Mouse (Mus musculus) 416B (cell line): ENCODE measurements around the gene Htt.

ENCODE experiments used
- DNase-seq: peaks from one replicate; pipeline ENCODE4 v3.0.0; 2011; ENCODE audit warnings: low read depth

Htt gene

DNA sequence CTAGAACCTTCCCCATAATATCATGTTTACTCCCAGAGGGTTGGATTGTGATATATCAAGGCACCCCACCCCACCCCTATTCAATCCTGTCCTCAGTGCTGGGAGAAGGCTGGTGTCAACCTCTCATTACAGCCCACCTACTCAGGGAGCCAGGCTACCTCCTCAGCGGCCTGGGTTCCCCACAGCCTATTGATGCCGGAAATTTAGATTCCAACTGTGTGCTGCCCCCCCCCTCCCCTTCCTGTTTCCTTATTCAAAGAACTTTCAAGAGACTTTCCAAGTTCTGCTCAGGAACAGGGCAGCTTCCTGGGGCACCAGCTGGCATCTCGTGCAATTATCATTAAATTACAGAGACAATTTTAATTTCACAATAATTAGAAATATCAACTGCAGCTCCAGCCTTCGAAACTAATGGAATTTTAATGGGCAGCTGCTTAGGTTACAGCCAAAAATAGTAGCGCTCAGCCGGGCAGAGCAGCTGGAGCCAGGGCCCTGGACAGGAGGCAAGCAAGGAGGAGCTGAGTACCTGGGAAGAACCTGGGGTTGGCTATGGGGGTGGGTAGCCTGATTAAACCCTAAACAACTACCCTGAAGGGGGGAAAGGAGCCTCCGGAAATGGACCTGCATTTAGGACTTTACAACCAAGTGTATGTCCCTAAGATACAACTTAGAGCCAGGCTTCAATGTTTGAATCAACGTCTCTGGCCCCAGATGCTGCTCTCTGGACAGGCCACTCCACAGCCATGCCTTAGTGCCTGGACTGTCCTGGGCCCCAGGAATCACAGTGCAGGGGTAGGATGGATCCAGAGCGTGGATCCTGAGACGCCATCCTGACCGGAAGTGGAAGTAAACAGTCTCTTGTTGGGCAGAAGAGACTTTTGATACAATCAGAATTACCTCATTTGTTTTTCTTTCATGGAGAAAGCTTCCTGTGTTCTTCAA is 170.2 kb downstream of the Htt start:
- DNase-seq: no peak

DNA sequence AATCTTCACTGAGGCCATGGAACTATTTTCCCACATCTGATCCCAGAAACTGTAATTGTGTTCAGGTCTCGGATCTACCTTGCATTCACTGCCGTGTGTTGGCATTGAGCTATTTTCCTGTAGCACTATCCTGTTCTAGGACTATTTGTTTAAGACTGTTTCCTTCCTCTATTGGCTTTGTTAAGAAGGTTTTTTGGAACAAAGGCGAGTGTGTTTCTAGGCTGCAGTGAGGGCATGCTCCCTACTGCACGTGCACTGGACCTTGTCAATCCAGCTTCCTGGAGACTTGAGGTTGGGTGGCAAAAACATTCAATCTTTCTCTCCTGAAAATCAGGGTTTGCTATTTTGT is 170.9 kb downstream of the Htt start:
- DNase-seq: no peak

DNA sequence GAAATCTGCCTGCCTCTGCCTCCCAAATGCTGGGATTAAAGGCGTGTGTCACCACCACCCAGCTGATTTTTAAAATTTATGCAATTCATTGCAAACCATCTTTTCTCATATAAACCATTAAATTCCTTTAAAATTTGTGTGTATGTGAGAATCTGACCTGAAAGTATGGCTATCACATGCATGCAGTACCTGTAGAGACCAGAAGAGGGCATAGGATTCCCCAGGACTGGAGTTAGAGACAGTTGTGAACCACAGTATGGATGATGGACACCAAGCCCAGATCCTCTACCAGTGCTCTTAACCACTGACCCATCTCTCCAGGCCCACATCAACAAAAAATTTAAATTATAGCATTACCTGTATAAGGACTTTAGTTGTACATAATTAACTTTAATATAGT is 171.9 kb downstream of the Htt start:
- DNase-seq: peak; percentile 42

DNA sequence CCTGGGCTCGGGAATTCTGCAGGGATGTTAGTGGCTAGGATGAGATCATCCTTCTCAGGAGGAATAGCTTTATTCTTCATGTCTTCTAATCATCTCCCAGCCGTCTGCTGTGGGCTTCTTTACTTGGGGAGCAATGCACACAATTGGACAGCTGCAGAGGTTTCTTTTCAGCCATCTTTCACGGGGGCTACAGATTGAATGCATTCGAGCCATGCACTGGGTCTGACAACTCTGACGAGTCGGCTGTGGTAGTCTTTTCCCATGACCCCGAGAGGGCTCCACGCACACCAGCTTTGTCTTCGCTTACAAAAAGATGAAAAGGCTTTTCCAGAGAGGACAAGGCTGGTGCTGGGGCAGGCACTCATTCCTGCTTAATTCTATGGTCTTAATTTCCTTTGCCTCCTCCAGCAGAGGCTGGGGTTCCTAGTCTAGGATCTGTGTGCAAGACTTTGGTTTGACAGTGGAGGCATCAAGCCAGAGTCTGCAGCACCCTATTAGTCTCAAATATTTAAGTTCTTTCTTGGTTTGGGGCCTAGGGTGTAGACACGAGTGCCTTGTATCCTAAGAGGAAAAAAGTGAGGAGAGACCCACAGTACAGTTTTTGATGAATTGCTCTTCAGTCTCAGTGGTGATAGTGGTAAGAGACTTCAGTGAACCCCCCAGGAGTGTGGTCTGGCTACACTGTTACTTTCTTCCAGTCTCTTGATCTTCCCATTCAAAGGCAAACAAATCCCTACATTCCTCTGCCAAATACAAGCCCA is 180.3 kb downstream of the Htt start:
- no peak for DNase-seq

DNA sequence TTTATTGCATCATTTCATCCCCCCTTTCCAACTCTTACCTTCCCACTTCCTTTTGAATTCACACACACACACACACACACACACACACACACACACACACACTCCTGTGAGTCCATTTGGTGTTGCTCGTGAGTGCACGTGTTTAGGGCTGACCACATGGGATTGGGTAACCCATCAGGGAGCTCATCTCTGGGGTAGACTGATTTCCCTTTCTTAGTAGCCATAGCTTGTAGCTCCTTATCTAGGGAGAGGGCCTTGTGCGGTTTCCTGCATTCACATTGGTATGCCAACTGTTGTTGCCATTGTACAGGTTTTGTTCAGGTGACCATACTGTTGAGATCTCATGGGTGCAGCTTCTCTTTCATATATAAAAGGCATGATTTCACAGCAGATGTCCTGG is 181.9 kb downstream of the Htt start:
- peak; percentile 95 for DNase-seq

DNA sequence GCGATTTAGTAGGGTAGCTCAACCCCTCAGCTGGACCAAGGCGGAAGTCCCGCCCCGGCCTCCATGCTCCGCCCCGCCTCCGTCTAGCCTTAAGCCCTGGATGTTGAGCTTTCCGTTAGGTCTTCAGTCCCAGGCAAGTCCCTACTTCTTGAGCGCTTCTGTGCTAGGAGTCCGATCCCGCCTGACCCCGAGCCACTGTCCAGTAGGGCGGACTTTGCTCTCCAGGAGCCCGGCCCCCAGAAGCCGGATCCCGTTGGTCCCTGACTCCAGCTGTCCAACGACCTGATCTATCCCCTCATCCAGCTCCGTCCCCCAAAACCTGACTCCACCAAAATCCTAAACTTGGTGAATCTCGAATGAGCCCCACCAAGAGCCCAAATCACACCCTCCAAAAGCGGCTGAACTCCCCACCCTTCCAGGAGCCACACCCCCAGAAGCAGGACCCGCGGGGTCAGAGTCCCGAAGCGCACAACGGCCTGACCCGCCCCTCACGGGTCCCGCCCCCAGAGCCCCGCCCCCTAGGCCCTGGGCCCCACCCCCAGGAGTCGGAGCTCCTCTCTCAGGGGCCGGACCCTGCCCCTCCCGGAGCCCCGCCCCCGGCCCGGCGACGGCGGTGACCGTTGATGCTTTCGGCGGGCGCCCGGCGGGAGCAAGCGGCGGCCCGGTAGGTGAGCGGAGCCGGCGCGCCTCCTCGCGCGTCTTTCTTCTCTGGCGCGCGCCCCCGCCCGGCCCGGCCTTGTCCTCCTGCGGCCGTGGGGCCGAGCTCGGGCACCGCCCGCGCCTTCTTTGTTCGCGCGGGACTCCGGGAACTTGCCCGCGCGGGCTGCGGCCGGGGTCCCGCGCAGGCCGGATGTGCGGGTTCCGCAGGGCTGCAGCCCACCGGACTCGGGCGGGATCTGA is 187.6 kb downstream of the Htt start, which contains the start of gene Rgs12:
Rgs12 (plus strand) TSS at position 585 of the 900 bp plus-strand sequence.
- DNase-seq: peak; percentile 86

DNA sequence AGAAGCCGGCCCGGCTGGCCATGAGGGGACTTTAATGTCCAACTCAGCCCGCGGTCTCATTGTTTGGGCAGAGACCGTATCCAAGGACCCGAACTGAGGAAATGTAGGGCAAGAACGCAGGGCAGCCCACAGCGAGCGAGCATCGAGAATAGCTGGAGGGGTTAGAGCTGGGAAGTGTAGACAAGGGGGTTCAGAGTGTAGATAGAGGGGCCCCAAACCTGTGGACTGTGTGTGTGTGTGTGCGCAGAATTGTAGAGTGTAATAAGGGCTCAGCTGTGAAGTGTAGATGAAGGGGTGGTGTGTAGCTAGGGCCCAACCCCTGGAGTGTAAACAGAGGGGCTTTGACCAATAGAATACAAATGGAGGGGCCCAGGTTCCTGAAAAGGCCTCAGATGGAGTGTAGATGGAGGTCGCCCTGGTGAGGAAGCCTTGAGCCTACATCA is 188.2 kb downstream of the Htt start:
- DNase-seq: peak; percentile 42

DNA sequence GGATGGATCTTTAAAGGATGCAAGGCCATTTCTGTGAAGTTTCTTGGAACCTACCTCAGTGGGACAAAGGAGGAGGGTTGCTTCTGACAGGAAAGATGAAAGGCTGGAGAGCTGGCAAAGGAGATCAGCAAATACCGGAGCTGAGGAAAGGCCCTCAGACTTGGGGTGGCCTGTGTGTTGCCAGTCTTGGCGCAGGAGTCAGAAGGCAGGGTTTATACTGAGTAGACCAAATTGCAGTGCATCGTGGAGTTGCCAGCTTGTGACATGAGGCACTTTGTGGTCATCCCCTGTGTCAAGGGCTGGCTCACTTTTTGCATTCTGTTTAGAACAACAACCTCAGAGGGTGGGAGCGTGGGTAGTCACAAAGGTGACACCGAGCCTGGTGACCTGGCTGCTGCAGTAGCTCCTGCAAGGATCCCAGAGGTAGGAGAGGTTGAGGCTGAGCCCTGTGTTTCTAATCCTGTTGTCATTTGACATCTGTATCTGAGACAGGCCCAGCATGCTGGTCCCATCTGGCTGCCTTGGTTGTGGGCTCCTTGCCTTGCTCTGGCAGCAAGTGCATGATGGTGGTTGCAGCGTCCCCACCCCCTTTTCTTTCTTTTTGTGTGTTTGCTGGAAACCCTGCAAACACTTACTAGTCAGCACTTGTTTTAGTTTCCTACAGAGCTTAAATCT is 189.1 kb downstream of the Htt start:
- no peak for DNase-seq

DNA sequence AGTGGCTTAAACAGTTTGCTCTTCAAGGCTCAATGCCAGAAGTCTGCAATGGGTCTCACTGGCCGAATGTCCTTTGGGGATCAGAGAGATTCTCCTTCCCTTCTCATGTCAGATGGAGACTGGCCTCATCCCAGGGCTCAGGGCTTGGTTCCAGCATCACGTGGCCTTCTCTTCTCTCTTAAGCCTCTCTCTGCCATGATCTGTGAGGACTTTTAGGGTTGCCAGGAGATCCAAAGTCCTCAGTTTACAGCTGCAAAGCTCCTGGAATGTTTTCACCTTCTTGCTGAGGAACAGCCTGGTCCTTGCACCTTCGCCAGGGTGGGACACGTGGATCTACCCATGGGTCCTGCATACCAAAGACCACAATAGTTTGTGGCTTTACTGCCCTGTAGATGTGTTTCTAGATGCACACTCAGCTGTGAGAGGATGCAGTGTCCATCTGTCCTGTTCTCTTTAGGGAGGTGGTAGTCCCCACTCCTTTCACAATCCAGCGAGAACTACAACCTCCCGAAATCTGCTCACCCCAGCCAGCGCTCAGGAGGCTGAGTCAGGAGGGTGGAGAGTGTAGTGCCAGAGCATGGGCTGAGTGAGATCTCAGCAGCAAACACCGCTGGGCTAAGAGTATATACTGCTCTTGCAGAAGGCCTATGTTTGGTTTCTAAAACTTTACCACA is 189.8 kb downstream of the Htt start:
- DNase-seq: no peak

DNA sequence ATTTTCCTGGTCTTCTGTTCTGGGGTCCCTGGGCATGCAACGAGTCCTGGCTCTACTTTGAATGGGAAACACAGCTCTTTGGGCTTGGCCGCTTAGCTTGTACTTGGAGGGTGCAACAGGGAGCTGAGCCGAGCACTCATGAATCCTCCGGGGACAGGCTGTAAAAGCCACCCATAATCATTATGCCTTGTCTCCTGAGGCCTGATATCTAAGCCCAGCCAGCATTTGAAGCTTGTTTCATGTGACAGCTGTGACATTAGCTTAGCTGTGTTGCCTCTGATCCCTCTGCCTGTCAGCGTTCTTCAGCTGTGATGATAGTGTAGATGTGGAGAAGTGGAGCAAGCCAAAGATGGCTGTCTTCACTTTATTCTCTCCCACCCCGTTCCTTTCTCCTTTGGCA is 193.0 kb downstream of the Htt start:
- no peak for DNase-seq

DNA sequence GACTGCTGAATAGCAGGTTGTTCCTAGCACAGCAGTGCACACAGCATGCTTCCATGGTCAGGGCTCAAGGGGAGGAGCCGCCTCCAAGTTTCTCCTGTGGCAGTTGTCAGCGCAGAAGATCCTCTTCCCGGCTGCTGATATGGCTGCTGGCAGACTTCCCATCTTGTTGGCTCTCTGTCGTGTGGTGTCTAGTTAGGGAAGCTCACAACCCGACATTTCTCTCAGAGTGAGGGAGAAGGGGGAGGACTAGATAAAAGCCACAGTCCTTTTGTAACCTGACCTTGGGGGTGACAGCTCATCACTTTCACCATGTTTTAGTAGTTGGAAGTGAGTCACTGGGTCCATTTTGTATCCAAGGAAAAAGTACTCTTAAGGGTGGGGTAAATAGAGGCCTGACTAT is 194.1 kb downstream of the Htt start:
- DNase-seq: peak; percentile 78

DNA sequence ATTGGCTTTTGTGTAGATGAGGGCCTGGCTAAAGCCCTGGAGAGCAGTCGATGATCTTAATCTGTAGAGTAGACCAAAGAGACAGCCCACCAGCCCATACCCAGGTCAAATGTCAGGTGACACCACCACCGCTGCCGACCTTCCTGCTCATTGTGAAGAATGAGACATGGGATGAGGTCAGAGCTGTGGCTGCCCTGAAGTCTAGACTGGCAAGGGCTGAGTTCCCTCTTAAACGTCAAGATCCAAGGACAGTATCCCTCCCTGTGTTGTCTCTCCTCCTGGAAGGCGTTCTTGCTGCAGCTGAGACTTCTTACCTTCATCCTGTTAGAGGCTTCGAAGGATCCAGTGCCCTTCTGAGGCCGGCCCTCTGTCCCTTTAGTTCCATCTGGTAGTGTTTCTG is 194.6 kb downstream of the Htt start:
- DNase-seq: no peak

DNA sequence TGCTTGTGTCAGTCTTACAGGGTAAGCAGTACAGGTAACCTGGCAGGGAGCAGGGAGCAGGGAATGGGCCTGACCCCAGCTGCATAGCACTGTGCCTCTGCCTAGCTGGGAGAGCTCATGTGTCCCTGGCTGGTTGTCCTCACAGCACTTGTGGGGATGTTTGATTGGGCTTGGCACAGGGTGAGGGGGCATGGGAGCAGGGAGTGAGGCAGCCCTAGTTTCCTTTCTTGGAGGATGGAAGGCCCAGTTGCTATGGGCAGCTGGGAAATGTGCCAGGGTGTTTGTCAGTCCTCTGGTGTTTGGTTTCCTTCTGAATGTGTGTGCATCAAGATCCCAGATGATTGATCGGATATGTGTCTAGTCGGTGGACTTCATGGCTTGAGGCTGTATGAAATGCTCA is 195.5 kb downstream of the Htt start:
- no peak for DNase-seq

DNA sequence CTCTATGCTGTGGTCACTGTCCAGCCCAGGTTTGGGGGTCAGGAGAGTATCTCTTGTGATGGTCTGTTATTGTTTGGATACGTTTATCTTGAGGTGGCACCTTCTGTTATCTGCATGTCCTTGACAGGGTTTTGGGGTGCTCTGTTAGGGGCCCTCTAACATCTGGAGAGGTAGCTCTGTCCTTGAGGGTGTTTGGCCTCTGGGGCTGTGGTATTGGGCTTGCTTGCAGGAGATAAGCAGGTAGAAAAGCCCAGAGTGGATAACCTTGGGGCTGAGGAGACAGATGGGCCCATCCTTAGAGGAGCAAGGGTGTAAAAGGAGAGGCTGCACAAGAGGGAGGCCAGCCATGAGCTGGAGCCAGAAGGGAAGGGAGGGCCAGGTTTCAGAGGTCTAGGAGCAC is 198.5 kb downstream of the Htt start:
- no peak for DNase-seq
